Mouse (Mus musculus): ENCODE data around the gene Yipf3.

DNA sequence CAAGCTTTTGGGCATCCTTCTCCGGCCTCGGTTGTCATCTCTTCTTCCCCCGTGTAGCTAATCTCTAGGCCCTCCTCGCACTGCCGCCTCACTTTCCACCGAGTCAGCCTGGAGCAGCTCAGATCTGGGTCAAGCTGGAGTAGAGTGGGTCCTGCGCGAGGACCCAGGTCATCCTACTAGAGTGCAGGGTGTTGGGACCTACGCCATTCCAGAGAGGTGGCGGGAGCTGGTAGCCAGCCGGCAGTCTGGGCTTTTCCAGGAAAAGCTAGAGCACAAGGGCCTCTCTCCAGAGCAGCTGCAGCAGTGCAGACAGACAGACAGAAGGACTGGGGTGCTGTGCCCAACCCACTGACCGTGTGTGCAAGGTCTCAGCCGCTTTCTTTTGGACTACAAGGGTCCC lies 5.6 kb upstream of the Yipf3 start:
- TF ChIP-seq GATA1 (IDR thresholded peaks at IDR 0.05; ENCODE audit: low read length) = no peak
- TF ChIP-seq TAL1 (IDR thresholded peaks at IDR 0.05; ENCODE audit: low read length) = no peak
